Mouse (Mus musculus) heart, postnatal 10 days (tissue): ENCODE data around the gene Slc10a6. TPM values are rescaled to one million over a fixed set of nuclear protein-coding genes. Genes with fewer than 3 reads are reported as not detected.

ENCODE experiments used
- DNase-seq, 2 experiments: peaks; one replicate each; pipeline ENCODE4 v3.0.0; 2021
- intact Hi-C: fragments of 180-260 bp; cut with DNase I; formaldehyde crosslinking; loops from one replicate; pipeline ENCODE4 v1.15.1; 2025
- total RNA-seq, 2 experiments: library from RNA; stranded (reverse); gene quantifications; 2 replicates each; pipeline ENCODE4 v1.2.3; 2021

Gene Slc10a6
- total RNA-seq, result 1 to 10 TPM; 1.6 to 8.5 TPM

DNA sequence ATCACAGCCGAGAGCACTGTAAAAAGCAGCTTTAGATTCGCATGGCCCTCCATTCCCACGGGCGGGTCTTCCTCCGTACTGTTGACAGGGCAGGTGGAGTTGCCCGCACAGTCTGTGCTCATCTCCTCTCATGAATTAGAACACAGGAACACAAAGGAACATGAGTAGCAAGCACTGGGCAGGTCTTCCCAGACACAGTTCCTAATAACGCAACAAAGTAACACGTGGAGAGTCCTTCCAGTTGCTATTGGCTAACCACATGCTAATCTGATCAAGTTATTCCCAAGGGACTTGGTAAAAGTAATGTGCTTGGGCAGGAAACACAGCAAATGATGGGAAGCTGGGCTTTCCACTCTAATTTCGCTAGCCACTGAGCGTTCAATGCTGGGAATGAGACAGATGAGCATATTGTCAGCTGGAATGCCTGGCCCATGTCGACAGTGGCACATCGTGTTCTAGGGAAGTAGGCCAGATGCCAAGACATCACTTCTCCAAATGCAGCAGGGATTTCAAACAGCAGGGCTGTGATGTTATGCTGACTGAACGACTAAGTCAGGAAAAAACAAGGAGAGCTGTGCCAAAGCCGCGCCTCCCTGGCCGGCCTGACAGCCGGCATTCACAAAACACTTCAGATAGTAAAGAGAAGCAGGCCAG, at the start of gene Slc10a6:
Gene Slc10a6 (minus strand): TSS at position 293 of the 654 bp plus-strand sequence.
- intact Hi-C loops, result no loop called here
- DNase-seq, result peak; percentile 91 to 93

DNA sequence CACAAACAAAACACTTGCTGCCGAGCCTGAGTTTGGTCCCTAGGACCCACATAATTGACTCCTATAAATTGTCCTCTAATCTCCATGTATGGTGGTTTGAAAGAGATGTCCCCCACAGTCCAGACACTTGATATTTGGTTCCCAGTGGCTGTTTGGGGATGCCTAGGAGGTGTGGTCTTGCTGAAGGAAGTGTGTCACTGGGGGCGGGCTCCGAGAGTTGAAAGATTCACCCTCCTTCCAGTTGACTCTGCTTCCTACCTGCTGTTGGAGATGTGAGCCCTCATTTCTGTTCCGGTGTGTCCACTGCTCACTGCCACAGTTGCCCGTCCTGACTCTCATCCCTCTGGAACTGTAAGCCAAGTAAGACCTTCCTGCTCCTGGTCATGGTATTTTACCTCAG, 49.8 kb upstream of the Slc10a6 start:
- no peak for DNase-seq
- intact Hi-C loops, result no loop called here

DNA sequence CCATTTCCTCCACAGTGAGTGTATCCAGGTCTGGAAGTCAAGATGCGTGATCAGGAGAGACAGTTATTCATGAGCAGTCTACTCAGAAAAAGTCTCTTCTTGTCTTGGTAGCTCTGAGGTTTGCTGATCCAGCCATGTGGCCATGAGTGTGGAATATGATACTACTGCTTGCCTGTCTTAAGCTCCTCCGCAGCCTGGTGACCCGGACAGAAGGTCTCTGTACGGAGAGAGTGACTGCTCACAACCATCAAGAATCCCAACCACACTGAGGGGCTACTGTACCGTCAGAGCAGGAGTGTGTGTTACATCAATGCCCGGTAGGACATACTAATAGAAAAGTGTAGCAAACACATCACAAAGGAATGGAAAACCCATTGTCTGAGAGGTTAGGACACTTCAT, 48.7 kb upstream of the Slc10a6 start:
- intact Hi-C loops, result no loop called here
- DNase-seq, result no peak

DNA sequence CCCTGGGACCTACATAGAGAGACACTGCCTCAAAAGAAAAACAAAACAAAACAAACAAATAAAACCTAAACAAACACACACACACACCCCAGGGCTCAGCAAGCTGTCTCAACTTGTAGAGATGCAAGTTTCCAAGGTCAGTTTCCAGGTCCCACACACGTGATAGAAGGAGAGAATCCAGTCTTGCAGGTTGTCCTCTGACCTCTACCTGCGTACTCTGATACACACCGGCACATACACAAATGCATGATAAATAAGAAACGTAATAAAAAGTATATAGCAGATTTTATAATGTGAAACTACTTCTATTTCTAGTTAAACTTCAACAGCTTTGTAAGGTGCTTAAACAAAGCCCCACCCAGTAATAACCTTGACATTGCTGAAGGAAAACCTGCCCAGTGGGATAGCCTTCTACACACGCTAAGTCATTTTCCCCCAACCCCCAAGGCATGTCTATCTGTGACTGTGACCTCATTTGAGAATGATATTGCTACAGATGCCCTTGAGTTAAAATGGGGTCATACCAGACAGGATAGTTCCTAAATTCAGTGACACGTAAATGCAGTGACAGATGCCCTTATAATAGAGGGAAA, 47.2 kb upstream of the Slc10a6 start:
- DNase-seq, result no peak
- intact Hi-C loops, result no loop called here

DNA sequence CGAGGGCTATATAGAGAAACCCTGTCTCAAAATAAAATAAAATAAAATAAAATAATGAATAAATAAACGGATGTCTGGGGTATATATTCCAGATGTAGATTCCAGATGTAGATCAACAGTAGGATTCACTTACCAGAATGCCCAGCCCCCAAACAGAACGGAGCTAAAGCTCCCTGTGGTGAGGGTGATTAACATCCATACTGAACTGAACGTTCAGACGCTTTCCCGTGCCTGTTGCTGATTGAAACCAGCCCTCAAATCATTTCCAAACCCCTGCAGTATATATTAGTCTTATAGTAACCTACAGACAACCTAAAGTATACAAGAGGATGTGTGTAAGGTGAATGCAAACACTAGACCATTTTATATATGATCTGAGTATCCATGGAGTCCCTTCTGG, 45.3 kb upstream of the Slc10a6 start:
- intact Hi-C loops, result no loop called here
- no peak for DNase-seq

DNA sequence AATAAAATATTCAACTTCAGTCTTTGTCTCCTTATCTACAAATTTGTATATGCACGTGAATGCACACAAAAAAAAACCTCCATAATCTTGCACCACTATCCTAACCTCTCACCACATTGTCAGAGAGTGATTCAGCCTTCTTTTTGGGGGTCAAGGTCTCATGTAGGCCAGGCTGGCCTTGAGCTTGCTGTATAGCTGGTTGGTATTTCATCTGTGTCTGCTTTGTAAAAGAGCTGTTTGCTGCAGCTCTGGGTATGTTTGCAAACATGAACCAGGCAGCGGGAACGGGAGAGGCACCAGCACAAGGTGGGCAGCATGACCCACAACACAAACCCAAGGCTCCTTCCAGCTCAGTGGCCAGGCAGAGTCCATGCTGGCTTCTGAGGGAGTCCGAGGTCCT, 44.4 kb upstream of the Slc10a6 start:
- intact Hi-C loops, result no loop called here

DNA sequence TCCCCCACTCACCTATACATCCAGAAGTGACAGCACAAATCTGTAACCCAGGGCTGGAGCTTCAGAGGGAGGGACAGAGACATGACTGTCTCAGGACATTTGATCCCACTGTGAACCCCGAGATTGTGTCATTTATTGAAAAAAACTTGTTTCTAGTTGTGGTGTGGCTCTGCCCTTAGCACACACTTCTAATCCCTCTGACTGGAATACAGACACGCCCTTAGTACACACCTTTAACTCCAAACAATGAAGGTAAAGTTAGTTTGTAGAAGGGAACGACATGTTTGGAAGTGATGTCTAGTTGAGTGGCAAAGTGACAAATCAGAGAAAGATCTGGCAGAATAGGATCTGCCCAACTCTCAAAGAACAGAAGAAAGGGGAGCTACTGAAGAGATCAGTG, 42.7 kb upstream of the Slc10a6 start:
- intact Hi-C loops, result no loop called here
- DNase-seq, result no peak

More for the DNA sequence above, 44.4 kb upstream of the Slc10a6 start:
- DNase-seq, result no peak

DNA sequence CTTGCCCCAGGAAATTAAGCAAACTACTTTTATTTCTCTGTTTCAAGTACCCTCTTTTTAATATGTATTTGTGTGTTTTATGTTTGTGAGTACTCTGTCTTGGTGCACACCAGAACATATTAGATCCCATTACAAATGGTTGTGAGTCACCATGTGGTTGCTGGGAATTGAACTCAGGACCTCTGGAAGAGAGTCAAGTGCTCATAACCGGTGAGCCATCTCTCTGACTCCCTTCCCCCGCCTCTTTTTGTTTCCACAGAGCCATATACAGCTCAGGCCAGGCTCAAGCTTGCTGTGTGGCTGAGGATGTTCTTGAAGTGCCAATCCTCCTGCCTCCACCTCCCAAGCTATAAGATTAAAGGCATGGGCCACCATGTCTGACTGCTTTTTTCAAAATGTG, 36.7 kb upstream of the Slc10a6 start:
- DNase-seq, result no peak
- intact Hi-C loops, result no loop called here

DNA sequence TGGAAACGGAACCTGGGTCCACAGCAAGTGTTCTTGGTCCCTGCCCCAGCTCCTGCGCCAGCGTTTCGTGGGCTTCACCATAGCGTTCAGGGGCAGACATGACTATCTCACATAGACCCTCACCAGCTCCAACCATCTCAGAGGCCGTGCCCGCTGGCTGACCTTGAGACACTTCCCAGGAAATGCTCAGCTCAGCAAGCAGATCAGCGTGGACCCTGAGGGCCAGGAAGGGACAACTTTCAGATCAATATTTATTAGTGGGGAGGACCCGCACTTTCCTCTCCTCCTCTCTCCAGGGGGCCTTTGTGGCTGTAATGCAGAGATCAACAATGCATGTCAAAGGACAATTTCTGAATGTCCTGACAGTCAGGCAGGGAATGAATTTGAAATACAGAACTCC, 35.7 kb upstream of the Slc10a6 start:
- intact Hi-C loops, result no loop called here
- DNase-seq, result no peak

DNA sequence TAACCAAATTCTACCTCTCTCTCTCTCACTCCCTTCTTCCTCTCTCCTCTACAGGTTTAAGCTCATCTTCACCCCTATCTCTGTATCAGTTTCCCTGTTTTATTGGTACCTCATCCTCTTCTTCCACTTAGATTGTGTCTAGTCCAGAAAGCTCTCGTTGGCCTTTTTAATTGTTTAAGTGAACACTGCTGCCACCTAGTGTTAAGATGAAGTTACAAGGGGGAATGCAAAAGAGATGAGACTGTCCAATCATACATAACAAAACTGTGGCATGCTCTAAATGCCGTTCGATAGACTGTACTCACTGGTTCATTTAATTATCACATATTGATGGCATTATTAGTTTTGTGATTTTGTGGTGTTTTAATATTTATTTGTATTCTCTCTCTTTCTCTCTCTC, 30.4 kb upstream of the Slc10a6 start:
- intact Hi-C loops, result loop anchor here (1.0 to 2.0 kb wide), 3 partner anchors 39 to 315 kb away; no protein-coding TSS in a partner anchor
- DNase-seq, result peak; percentile 45 to 74

DNA sequence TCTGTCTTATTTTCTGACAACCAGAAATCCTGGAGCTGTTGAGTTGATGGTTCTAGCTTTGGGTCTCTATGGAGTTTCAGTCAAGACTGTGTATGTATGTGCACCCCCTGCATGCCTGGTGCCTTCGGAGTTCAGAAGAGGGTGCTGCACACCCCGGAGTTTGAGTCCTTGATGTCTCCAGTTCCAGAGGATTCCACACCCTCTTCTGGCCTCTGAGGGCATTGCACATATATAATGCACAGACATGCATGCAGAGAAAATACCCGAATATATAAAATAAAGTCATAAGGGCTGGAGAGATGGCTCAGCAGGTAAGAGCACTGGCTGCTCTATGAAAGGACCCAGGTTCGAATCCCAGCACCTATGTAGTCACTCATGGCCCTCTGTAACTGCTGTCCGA, 29.7 kb upstream of the Slc10a6 start:
- DNase-seq, result no peak

DNA sequence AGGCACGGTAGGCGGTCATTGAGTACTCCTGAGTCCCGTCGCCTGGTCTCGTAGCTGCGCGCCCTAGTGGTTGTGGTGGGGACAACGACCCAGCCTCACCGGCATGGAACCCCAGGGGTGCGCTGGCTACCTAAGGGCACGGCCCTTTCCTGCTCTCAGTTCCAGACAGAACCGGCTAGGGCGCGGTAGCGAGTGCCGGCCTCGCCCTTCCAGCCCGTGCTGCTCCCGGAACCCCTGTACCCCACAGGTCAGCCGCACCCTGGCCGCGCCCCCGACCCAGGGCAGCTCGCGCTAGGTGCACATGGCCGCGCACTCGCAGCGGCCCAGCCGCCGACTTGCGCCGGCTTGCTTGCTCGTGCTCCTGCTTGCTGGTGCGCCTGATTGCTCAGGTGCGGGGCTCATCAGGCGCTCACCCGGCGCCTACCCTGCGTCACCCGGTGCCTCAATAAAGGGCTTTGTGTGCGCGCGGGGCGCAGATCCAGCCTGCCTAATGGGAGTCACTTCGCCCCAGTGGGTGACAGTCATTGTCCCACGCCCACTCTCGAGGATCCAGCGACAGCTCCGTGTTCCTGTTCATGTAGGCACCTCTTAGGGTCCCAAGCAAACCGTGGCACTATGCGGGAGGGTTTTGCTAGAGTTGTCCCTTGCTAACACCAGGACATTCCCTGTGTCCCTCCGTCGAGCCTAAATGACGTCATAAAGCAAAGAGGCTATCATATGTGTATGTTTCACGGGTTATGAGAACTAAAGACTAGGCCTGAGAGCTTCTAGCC, 26.3 kb upstream of the Slc10a6 start, which contains the start of gene 1700016H13Rik:
Gene 1700016H13Rik (minus strand): TSS at position 665 of the 773 bp plus-strand sequence.
- intact Hi-C loops, result no loop called here
- DNase-seq, result peak; percentile 74 to 80

More for the DNA sequence above, 29.7 kb upstream of the Slc10a6 start:
- intact Hi-C loops, result loop anchor here (1.0 to 2.0 kb wide), 3 partner anchors 38 to 315 kb away; no protein-coding TSS in a partner anchor

DNA sequence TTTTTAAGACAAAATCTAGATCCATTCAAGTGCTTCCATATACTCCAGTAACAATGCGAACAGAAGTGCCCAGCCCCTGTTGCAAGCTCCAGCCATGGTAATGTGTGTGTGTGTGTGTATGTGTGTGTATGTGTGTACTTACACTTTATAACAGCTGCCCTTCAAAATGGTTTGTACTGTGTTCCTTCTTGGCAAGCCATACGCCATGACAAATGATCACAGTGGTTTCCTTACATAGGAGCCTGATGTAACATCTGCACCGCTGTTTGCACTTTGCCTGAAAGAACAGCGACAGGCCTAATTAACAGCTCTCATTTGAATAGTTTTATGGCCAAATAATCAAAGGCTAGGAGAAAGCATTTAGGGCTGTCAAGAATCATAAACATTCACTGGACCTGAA, 25.6 kb upstream of the Slc10a6 start:
- intact Hi-C loops, result no loop called here
- DNase-seq, result no peak

DNA sequence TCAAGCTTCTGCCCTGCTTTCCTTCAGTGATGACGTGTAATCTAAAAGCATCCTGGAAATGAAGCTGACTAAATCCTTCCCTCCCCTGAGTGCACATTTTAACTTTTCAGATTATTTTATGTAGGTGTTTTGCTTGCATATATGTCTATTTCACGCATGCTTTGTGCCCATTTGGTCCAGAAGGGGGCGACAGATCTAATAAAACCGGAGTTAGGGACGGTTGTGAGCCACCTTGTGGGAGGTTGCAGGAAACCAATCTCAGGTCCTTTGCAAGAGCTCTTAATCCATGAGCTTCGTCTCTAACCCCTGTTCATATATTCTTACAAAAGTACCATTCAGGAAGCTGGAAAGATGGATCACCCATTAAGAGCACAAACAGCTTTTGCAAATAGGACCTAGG, 25.0 kb upstream of the Slc10a6 start:
- intact Hi-C loops, result no loop called here
- DNase-seq, result peak; percentile 37 to 54

DNA sequence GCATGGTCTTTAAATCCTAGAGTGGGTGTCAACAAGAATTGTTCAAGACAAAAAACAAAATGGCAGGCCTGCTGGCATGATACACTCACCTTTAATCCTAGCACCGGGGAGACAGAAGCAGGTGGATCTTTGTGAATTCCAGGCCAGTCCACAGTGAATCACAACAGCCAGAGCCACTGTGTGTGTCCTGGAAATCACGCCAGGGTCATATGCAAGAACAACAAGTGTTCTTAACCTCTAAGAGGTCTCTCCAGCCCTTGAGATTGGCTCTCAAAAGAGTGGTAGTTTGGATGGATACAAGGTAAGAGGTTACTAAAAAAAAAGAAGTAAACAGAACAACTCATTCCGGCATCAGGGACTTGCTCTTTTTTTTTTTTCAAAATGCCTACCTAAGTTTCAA, 18.1 kb upstream of the Slc10a6 start:
- intact Hi-C loops, result no loop called here
- no peak for DNase-seq

DNA sequence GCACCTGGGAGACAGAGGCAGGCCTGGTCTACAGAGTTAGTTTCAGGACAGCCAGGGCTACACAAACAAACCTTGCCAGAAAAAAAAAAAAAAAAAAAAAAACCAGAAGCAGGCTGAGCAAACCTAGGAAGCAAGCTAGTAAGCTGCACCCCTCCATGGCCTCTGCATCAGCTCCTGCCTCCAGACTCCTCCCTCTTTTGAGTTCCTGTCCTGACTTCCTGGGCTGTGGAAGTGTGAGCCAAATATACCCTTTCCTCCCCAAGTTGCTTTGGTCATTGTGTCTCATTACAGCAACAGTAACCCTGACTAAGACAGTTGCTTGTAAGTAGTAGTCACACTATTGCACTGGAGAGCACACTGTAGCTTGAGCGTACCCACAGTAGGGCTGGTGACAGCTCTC, 15.0 kb upstream of the Slc10a6 start:
- DNase-seq, result no peak
- intact Hi-C loops, result no loop called here

DNA sequence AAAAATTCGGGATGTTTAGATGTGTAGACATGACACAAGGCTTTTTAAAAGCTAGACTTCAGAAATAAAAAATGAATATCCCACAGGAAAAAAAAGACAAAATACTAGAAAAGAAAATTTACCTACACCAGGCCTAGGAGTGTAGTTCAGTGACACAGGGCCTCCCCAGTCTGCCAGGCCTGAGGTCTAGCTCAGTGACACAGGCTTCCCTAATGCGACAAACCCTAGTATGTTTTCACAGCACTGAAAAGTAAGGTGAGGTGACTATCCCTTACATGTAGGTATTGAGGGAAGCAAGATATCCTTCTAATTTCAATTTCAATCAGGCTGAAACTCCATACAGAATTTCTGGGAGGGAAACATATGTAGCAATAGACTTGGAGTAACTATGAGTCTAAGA, 8.0 kb upstream of the Slc10a6 start:
- DNase-seq, result no peak
- intact Hi-C loops, result no loop called here

DNA sequence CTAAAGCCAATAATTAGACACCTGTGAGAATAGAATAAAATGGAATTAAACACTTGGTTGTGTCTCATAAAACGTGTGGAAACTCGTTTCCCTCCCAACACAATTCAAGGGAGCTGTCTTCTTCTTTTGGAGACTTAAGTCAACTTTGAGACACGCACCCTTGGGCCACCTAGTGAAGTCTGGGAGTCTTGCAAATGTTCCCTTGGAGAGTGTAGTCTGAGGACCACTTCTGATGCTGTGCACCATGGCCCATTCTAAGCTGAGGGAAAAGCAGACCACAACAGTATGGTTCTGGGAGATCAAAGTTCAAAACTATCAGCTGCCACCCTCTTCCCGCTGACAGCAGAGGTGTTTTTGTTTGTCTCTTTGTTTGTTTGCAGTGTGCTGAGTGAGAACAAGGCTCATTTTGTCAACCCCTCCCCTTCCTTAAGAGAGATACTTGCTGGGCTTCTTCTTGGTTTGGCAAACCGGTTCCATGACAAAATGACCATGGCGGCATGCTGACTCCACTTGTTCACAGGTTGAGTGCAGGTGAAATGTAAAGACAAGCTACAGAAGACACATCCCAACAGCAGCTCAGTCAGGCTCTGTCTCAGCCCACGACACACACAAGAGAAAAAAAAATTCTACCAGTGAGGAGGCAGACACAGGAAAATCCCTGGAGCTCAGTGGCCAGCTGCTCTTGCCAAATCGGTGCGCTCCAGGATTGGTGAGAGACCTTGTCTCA, 814 bp upstream of the Slc10a6 start:
- no peak for DNase-seq

DNA sequence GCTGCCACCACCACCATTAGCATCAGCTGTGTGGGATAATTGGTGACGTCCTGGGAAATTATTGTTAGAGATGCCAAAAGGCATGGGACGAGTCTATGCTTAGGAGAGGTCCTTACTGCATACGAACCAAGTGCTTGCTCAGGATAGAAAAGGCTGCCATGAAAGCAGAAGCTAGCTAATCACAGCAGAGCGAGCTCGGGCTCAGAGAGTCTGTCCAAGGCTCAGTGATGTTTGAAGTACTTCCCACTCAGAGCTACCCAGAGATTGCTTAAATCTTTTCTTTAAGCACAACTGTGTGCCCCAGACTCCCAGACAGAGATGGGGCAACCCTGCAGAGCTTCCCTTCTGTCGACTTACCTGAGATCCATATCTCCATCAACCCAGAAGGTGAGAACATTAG, 704 bp downstream of the Slc10a6 start:
- peak in 1 of 2 experiments; percentile 20 for DNase-seq
- intact Hi-C loops, result no loop called here

More for the DNA sequence above, 814 bp upstream of the Slc10a6 start:
- intact Hi-C loops, result no loop called here

DNA sequence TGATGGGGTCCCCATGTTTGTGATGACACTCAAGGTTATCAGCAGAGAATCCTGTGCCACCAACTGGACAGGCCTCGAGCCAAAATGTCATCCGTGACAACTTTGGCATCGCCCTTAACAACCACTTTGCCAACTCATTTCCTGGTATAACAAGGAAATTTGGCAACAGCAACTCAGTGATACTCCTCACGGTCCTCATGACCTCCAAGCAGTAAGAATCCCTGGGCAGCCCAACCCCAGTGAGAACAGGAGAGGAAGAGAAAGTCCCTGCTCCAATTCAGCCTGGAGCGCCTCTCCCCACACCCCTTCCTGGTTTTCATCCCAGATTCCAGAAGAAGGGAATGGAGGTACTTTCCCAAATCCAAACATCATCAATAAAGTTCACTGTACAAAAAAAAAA, 4.4 kb downstream of the Slc10a6 start:
- intact Hi-C loops, result no loop called here

DNA sequence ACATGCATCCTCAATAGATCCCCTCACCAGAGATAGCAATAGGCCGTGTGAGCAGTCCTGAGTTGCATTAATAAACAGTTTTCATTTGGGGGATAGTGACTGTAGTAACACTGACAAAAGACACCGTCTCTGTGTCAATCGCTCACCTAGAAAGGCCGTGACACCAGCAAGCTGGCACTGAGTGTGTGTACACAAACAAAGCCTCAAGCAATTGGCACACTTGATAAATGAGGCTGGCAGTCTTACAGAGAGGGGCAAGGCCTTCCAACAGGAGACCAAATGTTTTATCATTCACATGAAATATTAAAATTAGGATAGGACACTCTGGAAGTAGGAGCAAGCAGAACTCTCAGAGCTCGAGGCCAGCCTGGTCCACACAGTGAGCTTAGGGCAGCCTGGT, 6.9 kb downstream of the Slc10a6 start:
- DNase-seq, result no peak
- intact Hi-C loops, result no loop called here

More for the DNA sequence above, 4.4 kb downstream of the Slc10a6 start:
- DNase-seq, result no peak
